Mouse (Mus musculus) layer of hippocampus, adult 8-10 months (tissue): Measurements from ENCODE around the gene Zc3h18. TPM values are rescaled to one million over a fixed set of nuclear protein-coding genes. Genes with fewer than 3 reads are reported as not detected.

Experiments used
- DNase-seq, 2 experiments: peaks; one replicate each; pipeline ENCODE4 v3.0.0; 2022; ENCODE audit warnings: low spot score in 2 of 2
- total RNA-seq, 4 experiments: library from RNA; stranded (reverse); gene quantifications; 2 replicates each; pipeline ENCODE4 v1.2.4; 2022

Zc3h18 gene
- 10 to 100 TPM; 39.6 to 42.7 (median 40.9) TPM for total RNA-seq

DNA sequence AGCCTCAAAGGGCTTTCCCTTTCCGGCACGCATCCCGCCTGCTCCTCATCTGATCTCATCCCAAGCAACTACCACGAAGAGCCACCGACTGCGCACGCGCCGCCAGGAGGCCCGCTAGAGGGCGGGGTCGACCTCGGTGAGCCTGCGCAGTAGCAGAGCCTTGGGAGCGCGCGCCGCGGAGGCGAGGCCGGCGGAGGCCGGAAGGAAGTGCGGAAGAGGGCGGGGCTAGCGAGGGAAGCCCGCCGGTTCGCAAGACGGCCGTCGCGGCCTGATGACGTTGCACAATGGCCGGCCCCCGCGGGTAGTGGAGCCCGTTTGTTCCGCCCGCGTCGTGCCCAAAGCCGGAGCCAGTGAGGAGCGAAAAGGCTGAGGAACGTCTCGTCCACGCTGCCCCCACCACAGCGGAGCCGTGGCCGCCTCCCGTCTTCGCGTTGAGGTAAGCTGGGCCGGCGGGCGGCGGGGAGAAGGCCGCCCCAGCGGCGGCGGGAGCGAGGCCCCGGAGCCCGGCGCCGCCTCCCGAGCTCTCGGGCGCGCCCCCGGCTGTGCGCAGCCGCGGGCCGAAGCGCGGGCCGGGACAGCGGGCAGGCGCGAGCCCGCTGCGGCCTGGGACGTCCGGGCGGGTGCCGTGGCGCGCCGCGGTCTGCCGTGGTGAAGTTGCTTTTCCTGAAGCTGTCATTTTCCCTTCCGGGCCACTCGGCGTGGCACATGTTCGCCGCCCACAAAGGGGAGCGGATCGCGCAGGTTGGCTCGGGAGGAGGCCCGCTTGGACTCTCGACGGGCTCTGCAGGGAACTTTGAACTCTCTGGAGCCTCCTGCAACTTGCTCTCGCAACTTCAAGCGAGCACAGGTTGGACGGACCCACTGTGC lies at the start of gene Zc3h18:
Zc3h18 (plus strand) TSS at position 245 of the 867 bp plus-strand sequence.
- peak; percentile 98 to 99 for DNase-seq

DNA sequence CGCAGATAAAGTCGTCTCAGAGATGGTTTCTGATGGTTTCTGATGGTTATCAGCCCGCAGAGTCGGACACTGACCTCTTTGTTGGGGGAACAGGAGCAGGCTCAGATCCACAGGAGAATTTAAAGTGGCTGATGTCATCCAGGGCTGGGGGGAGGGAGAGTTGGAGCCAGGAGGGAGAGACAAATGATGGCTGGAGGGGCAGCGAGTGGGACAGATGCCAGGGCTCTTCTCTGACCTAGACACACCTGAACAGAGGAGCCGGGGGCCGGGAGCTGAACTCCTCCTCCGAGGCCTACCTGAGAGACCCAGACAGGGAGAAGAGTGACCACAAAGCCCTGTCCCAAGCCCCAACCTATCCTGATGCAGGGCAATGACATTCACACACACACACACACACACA lies 47.3 kb upstream of the Zc3h18 start:
- no peak for DNase-seq

DNA sequence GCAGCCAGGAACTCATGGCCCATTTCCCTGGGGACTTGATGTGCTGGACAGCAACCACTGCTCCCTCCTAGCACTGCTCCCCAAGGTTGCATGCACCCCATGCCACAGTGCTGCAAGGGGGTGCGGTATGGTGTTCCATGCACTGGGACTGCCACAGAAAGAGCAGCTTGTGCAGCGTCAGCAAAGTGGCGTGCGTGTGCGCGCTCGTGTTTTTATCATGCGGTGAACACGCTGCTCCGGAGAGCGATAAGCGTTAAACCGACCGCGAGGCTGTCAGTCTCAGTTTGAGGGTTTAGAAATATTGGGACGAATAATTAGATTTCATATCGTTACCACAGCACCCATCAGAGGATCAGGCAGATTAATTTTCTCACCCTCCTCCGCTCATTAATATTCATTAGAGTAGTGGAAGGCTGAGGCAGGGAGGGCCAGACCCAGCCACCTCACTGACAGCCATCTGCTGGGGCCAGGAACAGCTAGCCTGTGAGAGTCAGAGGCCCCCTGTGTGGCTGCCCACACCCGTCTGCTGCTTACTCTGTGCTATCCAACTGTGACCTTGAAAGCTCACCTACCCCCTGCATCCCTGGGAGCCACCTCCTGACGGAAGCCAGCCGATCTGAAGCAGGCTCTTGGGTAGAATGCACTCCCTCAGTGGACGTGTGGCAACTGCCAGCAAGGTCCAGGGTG lies 46.7 kb upstream of the Zc3h18 start:
- no peak for DNase-seq

DNA sequence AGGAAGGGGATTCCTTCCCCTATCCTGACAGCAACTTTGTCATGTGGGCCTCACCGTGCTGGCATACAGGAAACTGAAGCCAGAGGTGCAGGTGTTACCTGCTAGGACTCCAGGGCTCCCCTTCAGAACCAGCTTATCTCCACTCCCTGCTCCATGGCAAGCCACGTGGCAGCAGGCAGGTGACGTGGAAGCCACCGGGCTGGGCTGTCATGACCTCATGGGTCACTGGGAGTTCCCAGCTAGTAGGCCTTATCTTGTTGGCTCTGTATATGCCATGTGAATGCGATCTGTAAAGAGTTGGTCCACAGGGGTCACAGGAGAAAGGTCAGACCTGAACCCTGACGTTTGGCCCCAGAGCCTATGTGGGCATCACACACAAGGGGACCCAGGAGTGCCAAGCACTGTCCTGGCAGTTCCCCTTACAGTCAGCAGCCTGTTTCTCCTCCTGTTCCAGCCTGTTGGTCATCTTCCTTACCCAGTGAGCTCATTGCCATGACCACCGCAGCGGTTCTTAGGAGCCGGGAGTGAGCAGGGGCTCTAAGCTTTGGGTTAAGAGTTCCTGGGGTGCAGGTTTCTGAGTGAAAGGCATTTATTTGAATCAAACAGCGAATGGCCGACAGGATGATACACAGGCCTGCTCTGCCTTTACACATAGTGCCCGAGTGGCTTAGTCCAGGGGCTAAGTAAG lies 45.8 kb upstream of the Zc3h18 start:
- DNase-seq = no peak

DNA sequence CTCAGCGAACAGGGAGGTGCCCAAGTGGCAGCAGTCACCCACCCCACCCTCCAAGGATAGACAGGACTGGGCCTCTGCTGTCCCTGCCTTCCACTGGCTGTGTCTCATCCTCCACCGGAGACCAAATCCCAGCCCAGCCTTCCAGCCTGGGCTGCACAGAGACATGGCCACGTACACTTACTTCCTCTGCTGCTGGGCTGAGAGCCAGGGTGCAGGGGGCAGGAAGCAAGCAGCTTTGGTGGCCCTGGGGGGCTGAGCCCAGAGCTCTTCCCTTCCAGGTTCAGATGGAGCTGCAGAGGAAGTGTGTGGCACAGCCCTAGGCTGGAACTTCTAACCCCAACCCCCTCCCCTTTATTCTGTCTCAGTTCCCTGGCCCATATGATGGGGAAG lies 45.3 kb upstream of the Zc3h18 start:
- no peak for DNase-seq

DNA sequence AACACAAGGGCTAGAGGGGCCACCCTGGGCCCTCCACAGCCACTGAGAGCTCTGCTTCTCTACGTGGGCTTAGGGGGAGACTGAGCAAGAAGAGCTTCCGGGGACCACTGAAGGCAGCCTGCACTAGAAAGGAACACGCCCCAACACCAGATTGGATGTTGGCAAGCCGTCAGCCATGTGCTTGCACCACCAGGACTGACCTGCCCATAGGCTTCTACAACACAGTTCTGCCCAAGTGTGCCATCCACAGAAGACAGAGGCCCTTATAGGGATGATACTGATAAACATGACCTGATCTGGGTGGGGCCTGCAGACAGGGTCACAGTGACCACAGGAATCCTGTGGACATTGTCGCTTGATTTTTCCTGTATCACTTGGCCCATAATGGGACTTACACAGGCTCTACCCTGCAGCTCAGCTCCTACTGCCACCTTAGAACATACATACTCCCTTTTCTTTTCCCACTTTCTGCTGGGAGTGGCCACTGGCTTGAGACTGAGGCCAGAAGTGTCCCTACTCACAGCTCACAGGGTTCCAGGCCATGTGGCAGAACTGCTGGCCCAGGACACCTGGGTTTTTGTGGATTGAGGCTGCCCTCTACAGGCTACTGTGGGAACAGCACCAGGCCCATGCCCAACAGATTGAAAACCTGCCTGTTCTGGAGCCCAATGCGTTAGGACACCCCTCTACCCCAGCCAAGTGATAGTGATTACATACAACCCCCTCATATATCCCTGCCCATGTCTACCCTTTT lies 43.5 kb upstream of the Zc3h18 start:
- DNase-seq = peak; percentile 67 to 89

DNA sequence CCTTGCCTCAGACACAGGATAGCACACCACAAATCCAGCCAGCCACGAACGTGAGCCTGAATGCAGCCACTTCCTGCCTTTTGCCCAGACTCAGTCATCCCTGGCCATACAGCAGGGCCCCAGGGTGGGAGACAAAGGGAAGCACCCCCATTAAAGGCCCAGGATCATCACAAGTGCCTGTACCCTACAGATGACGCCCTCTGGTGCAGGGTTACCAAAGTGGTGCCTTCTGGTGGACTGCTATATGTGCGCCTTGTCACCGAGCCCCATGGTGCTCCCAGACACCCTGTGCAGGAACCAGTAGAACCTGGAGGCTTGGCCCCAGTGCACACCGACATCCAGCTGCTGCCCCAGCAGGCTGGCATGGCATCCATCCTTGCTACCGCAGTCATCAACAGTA lies 42.9 kb upstream of the Zc3h18 start:
- no peak for DNase-seq

DNA sequence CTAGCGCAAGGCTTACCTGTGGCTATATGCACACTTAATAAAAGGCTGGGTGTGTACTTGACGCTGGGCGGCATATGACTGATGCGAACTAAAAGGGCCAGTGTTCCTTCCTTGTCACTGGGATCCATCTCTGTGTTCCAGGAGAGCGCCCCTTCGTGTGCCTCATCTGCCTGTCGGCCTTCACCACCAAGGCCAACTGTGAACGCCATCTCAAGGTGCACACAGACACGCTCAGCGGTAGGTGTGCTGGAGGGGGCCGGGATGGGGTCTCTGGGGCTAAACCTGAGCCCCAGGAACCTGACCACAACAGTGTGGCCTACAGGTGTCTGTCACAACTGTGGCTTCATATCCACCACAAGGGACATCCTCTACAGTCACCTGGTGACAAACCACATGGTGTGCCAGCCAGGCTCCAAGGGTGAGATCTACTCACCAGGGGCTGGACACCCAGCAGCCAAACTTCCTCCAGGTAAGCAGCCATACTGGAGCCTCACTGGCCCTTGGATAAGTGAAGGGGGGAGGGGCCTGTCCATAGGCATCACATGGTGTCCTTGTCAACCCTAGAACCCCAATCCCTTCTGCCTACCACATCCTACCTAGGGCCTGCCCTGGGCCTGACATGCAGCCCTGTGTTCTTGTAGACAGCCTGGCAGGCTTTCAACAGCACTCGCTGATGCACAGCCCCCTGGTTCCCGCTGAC lies 41.5 kb upstream of the Zc3h18 start:
- no peak for DNase-seq

DNA sequence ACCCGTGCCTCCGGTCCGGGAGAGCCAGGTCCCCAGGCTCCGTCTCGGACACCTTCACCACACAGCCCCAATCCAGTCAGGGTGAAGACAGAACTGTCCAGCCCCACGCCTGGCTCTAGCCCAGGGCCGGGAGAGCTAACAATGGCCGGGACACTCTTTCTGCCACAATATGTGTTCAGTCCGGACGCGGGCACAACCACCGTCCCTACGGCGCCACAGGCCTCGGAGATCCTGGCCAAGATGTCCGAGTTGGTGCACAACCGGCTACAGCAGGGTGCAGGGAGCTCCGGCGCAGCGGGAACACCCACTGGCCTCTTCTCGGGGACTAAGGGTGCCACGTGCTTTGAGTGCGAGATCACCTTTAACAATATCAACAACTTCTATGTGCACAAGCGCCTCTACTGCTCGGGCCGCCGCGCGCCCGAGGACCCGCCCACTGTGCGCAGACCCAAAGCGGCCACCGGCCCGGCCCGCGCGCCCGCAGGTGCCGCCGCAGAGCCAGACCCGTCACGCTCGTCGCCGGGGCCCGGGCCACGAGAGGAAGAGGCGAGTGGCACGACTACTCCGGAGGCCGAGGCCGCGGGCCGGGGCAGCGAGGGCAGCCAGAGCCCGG lies 40.7 kb upstream of the Zc3h18 start:
- no peak for DNase-seq

DNA sequence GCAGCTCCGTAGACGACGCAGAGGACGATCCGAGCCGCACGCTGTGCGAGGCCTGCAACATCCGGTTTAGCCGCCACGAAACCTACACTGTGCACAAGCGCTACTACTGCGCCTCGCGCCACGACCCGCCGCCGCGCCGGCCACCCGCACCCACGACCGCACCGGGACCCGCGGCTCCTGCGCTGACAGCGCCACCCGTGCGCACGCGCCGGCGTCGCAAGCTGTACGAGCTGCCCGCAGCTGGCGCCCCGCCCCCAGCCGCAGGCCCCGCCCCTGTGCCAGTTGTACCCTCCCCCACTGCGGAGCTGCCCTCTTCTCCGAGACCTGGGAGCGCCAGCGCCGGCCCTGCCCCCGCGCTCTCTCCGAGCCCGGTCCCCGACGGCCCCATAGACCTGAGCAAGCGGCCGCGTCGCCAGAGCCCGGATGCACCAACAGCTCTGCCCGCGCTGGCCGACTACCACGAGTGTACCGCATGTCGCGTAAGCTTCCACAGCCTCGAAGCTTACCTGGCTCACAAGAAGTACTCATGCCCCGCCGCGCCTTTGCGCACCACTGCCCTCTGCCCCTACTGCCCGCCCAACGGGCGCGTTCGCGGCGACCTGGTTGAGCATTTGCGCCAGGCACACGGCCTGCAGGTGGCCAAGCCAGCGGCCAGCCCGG lies 40.0 kb upstream of the Zc3h18 start:
- DNase-seq = no peak

DNA sequence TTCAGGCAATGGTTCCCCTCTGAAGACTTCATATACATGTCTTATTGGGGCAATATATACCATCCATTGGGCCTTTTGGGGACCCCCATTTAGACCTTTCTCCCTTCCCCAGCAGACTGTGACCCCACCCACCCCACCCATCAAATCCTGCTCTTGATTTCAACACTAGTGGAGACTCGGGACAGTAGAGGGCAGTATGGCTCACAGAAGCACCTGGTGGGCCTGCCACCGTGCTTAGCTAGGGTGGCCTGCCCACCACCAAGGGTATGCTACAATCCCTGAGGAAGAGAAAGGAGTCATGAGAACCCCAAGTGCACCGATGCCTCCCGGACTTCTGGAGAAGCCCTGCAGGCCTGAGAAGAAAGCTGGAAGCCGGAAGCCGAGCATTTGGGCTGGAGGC lies 37.6 kb upstream of the Zc3h18 start:
- DNase-seq = no peak

DNA sequence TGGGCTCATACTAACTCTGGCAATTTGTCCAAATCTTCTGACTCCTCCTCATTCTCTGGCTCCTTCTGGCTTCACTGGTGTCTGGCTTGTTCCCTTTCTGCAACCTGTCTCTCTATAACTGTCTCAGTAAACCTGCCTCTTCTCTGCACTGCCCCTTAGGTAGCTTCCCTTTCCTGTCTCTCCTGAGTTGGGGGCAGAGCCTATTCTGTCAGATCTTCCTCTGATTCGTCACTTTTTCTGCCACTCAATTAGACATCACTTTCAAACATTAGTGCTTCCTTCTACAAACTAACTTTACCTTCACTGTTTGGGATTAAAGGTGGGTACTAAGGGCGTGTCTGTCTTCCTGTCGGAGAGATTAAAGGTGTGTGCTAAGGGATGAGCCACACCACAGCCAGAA lies 35.6 kb upstream of the Zc3h18 start:
- no peak for DNase-seq

DNA sequence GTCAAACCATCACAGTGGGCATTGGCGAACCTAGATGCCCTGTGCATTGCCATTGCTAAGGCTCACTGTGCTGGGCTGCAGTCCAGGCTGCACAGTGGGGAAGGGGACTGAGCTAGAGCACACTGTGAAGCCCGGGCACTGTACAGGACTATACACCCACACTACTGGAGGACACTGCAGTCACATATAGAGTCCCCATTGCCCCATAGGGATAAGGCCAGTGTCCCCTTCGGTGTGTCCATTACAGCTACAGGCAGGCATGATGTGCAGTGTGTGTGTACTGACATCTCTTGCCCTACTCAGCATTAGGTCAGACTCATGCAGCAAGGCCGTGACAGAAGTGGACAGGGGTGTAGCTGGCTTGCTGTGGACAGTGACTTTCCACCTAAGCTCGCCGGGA lies 34.6 kb upstream of the Zc3h18 start:
- no peak for DNase-seq

DNA sequence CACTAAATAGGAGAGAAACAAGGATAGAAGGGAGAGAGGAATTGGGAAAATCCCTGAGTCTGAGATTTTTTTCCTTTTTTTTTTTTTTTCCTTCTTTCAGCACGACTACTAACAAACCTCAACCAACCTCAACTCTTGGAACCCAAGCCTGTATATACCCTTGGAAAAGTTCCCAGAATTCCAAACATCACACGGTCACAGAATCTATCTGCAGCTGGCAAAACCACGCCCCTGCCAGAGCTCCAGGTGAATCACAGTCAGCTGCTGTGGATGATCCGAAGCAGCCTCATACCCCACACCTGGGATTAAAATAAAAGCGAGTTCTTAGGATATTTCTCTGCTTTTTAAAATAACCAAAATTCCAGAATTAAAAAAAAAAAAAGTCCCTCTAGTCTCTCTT lies 34.0 kb upstream of the Zc3h18 start:
- DNase-seq = no peak

DNA sequence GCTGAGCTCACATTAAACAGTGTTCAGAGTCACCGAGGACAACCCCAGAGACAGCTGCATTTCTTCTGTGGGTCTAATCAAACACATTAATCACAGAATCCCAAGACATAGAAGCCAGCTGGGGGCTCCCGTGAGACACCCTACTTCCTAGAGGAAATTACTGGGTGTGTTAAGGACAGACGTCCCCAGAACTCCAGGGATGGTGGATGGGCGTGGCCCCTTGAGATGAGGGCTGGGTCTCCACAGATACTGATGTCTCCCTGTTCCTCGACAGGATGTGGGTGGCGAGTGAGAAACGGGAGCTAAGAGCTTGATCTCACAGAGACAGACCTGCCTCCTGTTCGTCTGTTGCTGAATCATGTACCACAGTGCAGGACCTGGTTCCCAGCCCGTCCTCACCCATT lies 33.6 kb upstream of the Zc3h18 start:
- DNase-seq = no peak

DNA sequence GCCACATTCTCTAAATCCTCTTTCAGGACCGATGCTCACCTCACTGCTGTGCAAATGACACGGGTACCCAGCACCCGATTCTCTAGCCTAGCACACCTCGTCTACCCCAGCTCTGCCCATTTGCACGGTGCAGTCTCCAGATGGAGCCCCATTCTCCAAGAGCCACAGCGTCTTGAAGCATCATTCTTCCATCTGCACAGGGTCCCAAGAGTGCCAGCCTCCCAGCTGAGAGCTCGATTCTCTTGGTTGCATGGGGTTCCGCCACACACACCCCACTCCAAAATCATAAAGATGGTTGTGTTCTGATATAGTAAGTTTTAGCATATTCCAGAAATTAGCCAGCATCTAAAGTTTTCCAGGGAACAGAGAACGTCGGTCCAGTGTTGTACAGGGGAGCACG lies 33.1 kb upstream of the Zc3h18 start:
- DNase-seq = no peak

DNA sequence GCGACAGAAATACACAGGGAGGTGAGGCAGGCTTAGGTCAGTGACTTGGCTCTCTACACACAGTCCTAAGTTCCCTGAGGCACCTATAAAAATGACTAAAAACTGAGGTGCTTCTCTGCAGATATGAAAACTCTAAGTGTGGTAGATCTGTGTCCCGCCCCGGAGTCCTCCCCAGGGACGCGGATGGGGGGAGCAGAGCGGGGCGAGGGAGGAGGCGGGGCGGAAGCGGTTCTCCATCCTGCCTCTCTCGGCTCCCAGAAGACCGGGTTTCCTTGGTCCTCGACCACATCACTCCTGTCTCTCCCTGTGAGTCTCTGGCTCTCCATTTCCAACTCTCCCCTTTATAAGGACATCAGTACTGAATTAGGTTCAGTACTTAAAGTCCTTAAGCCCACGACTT lies 32.7 kb upstream of the Zc3h18 start:
- DNase-seq = no peak

DNA sequence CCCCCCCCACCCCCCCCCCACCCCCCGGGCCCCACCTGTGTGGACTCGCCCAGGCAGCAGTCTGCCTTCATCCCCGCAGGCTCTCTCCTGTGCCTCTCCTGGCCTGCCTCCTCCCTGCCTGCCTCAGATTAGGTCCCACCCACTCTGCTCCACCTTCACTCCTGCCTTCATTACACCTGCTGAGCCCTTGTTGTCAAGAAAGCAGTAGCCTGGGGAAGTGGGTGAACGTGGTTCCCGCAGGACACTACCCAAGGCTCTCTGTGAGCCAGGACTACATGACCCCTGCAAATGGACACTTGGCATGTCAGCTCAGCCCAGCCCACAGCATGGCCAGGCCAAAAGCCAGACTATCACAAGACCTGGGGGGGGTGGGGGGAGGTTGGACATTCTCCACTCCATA lies 32.2 kb upstream of the Zc3h18 start:
- no peak for DNase-seq

DNA sequence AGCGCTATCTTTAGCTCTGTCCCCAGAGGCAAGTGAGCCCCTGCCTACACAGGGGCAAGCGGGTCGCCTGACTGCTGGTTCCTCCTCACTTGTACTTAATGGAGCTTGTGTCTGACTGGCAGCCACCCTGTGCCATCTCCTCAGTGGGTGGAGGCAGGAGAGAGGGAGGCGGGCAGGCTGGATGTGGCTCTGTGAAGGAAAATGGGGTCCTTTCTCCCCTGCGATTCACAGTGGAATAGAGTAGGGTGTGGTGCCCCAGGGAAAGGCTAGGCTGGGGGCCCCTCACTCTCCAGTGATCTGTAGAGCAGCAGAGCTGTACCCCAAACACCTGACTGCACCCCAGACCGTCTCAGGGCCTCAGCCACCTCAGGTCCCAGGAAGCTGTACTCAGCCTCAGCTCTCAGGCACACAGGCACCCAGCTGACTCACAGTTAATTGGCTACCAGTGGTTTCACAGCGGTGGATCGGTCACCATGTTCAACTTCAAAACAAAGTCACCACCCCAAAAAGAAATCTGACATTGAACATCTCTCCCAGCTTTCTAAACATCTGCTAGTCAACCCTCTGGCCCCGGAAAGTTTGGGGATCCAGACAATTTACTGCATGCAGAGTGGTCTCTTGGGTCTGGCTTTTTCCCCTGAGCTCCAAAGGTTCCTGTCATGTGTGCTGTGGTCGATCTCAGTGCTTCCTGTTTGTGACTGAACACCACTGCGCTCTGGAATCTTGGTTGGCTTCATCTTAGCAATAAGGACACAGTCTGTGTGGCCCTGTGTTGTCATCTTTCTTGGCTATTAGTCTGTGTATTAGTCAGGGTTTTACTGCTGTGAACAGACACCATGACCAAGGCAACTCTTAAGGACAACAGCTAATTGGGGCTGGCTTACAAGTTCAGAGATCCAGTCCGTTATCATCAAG lies 31.0 kb upstream of the Zc3h18 start:
- DNase-seq = no peak
